Mouse (Mus musculus) erythroblast, embryonic 14.5 days (primary cell): ENCODE results near the gene 1700061G19Rik.

Experiments used
- GATA1 ChIP-seq: IDR thresholded peaks from 2 replicates; pipeline ENCODE4 v1.6.1; 2012; ENCODE audit warnings: low read length, inconsistent platforms, mixed read lengths
- TAL1 ChIP-seq: IDR thresholded peaks from 3 replicates; pipeline ENCODE4 v1.6.1; 2012; ENCODE audit warnings: low read length, inconsistent platforms, mixed read lengths

DNA sequence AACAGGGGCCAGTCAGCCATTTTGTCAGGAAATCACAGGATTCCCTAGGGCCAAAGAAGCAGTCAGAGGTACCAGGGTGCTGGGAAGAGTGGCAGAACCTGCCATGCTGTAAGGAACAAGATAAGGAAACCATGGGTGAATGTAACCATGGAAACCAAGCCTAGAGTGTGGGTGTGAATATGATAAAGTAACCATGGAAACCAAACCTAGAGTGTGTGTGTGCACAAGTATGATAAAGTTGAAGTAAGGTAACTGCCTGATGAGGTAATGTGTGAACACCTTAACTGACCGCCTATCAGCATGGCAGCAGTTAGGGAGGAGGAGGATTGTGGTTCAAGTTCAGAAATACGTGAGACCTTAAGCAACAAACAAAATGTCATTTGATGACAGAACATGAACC, 48.6 kb upstream of the 1700061G19Rik start:
- TF ChIP-seq GATA1 (peak; percentile 99), TAL1 (peak; percentile 92)
